Mouse (Mus musculus) embryo, embryonic 9.5 days (tissue): ENCODE measurements at regions not wholly inside any gene's neighbourhood (a gene's known extent, or its start where the extent isn't known, plus 50 kb on each side); places are given as distances from the start of the nearest gene placed in this dataset.

Source experiments
- DNase-seq: peaks from one replicate; pipeline ENCODE4 v3.0.0-alpha.2; 2017; ENCODE audit errors: extremely low spot score

- DNase-seq = no peak
Measured at GRCm38 (mm10) chr8:6813816-6814215, 1708.7 kb upstream of the Slc10a2 start.

DNA sequence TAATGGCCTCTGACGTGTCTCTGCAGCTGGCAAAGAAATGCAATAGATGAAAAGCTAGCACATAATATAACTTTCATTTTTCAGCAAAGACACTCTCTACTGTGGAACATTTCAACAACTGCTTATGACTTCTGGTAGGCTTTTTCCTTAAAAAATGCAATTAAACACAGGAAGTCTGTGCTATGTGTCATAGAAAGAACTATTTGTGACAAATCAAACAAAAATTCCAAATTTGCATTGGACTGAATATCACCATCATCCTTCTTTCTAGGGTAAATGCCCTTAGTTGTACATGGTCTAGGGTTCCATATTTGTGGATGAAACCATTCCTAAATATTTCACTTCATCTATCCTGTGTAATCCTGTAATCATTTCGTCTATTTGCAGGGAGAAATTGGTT lies 1702.0 kb upstream of the Slc10a2 start:
- no peak for DNase-seq

- DNase-seq = no peak
Measured at GRCm38 (mm10) chr8:6803199-6803598, 1698.0 kb upstream of the Slc10a2 start.

DNA sequence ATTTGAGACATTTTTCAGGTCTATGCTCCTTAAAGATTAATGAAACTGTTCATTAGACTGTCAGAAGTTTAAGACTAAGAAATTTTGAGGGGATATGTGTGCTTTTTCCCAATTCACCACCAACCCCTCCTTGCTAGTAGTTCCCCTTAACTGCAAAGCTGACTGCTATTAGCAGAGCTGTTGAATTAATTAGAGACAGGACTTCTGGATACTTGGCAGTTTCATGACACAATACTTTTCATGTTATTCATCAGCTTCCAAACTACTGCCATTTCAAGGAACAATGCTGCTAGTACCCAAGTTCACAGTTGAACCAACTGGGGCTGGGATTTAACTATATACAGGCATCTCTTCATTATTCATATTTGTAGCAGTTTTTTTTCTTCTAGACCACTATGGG lies 1695.9 kb upstream of the Slc10a2 start:
- no peak for DNase-seq

DNA sequence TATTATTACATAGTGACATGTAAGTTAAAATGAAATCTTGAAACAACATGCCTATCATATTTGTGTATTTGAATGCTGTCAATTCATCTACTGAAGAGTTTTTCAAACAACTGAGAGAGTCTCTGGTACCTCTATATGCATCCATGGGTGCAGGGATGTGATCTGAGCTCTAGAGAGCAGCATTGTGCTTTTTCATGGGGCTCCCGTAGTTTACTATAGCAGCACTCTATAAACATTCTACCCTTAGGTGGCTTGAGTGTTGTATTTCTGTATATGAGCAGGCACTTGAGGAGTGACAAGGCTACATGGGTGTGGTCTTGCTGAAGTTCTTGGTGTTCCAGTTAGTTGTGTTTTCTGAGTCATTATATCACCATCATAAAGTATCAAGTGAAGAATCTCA lies 1683.9 kb upstream of the Slc10a2 start:
- no peak for DNase-seq

- DNase-seq = no peak
Measured at GRCm38 (mm10) chr8:6780983-6781382, 1675.8 kb upstream of the Slc10a2 start.

DNA sequence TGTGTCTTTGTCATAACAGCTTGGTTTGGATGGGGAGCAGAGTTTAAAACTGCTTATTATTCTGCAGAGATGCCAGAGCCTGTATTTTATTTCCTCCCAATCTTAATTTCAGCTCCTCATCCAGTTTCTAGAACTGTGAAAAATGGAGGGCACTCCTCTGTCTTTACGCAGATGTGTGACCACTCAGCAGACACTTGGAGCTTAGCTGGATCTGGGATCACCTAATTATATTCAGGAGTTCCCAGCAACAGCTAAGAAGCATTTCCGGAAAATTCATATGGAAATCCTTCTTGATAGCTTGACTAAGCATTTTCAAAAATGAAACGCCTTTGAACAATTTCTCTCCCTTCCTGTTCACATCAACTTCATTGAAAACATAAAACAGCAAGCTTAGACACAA lies 1670.0 kb upstream of the Slc10a2 start:
- no peak for DNase-seq

- DNase-seq = no peak
Measured at GRCm38 (mm10) chr8:6729571-6729970, 1624.4 kb upstream of the Slc10a2 start.

GRCm38 (mm10) chr8:6708886-6709449 lies 1603.8 kb upstream of the Slc10a2 start:
- no peak for DNase-seq

DNA sequence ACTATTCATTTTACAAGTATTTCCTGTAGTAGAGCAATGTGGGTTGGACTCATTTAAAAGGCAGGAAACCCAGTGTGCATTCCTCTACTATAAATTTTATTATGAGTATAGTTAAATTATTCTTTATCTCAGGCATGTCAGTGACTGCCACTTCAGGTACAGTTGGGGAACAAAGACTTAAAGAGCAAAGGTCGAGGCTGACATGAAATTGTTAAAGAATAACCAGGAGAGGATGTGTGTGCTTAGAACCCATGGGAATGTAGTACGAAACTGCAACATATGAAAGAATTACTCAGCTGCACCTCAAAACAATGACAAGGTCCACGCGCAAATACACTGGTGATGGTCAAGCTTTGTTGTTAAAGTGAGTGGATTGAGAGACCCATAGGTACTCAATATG lies 1583.4 kb upstream of the Slc10a2 start:
- DNase-seq = no peak

GRCm38 (mm10) chr8:6658860-6659259 lies 1553.7 kb upstream of the Slc10a2 start:
- no peak for DNase-seq

GRCm38 (mm10) chr8:6657451-6657990 lies 1552.4 kb upstream of the Slc10a2 start:
- no peak for DNase-seq

- no peak for DNase-seq
Measured at GRCm38 (mm10) chr8:6652180-6652579, 1547.0 kb upstream of the Slc10a2 start.

DNA sequence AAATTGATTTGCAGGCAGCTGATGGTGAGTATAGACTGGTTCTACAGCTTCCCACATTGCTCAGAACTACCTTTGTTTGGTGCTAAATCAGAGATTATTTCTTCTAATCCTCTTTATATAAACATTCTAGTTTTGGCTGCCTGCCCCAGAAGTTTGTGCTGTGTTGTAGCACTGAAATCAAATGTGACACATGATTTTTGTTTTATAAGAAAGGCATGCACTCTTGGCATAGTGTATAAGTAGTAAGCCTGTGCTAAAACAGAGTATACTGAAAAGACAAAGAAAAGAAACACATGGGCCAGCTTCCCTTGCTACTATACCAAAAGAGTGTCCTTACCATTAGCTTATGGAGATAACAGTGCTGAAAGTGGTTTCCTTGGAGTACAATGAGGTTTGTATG lies 1542.9 kb upstream of the Slc10a2 start:
- DNase-seq = no peak

GRCm38 (mm10) chr8:6645287-6645957 lies 1540.3 kb upstream of the Slc10a2 start:
- DNase-seq = no peak

GRCm38 (mm10) chr8:6644396-6644795 lies 1539.2 kb upstream of the Slc10a2 start:
- DNase-seq = no peak

DNA sequence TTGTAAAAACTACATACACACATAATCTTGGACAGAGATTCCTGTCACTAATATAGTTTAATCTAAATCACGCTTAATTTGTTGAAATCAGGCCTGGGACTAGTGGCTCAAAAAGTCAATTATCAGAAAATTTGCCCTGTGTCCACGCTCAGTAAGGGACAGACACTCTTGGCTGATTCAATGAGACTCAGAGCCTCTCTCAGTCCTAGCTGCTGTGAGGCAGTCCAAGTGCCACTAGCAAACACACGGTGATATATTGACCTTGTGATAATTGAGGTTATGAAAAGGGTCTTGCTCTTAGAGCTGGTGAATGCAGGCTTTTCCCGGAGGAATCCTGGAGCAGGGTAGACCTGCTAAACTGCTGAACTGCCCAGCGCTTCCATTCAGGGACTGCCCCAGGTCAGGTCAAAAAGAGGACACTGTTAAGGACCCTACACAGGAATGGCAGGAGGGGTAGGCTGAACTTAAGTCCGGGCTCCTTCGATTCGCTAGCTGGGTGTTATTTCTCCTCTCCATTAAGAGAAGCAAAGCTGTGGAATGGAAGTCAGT lies 1521.9 kb upstream of the Slc10a2 start:
- peak; percentile 1 for DNase-seq

DNA sequence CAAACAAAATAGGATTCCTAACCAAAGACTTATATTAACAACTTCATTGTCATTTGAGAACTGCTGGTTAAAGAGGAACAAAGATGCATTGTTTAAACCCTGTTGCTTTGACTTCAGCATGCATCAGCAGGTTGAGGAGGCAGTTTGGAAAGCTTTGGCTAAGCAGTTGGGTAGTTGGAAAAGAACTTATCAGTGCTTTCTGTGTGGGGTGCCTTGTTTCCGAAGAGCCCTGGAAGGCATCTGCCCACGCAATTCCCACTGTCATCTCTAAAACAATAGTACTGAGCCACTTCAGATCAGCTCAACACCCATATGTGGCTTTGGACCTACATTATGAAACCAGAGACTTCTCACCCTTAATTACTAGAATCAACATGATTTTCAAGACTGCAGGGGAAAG lies 1503.7 kb upstream of the Slc10a2 start:
- DNase-seq = no peak

GRCm38 (mm10) chr8:6606854-6607535 lies 1501.8 kb upstream of the Slc10a2 start:
- DNase-seq = peak; percentile 20

- no peak for DNase-seq
Measured at GRCm38 (mm10) chr8:6604232-6604804, 1499.2 kb upstream of the Slc10a2 start.

DNA sequence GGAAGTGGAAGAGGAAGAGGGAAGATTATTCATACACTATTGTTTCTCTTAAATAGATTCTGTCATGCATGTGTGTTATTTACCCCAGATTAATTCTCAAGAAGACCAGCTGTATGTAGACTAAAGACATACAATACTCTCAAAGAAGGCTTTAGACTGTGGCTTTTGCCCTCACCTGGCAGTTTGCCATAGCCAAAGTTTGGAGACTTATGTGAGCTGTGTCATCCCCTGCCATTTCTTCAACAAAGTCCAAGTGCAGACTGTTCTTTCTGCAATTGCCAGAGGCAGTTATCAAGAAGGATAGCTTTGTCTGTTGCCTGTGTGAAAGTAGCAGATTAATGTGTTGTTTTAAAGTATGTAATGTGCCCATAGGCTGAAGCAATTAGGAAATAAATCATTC lies 1485.0 kb upstream of the Slc10a2 start:
- DNase-seq = no peak

DNA sequence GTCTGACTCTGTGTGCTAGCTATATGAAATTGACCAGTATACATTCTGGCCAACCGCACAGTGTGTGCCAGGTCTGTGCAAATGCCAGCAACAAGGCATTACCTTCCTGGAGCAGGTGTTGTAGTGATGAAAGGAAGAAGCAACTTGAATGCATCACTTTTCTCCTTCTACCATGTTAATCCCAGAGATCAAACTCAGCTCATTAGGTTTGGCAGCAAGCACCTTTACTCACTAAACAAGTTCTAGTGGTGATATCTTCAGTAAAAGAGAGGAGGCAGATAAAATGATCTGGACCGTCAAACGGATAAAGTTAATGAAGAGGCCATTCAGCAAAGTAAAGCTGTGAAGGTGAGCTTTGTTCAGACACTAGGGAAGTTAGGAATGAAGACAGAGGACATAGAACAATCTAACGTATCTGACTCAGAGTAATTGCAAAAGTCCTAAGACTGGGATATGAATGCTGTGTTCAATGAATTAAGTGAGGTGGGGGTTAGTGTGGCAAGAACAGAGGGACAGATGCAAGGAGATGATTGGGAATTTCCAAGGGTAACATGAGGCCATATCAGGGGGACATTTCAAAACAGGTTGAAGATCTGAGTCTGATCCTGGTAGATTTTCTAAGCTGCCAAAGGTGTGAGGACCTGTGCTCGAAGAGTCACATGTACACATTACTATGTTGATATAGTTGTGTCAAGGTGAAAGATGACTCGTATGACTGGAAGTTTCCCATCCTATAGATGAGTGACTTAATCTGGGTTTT lies 1478.4 kb upstream of the Slc10a2 start:
- no peak for DNase-seq
